In genomic region chr1:156672720-156673475, GRCm38 (mm10) we compare ENCODE assay signal across 8 mouse cellular contexts. TPM values are rescaled to one million over a fixed set of nuclear protein-coding genes. Genes with fewer than 3 reads are reported as not detected.
A peak's percentile ranks its signal among the peaks of the same experiment; 100 is the strongest.
DNase-seq lines count a peak whose midpoint lies in the region; ATAC-seq and TF ChIP-seq lines count a peak whose summit lies in the region.

No protein-coding gene starts in this region.

- H3K4me2 ChIP-seq in heart, embryonic 14.5 days (ENCODE audit: low read length): peak overlapping the region; percentile 95
- peak overlapping the region; percentile 97 for H3K4me2 ChIP-seq in liver, postnatal 0 days (ENCODE audit: low read depth, low read length)
- H3K4me2 ChIP-seq in stomach, embryonic 15.5 days: peak overlapping the region; percentile 92

- 18% methylated on average over 14 of the region's 14 CpGs for WGBS in heart, embryonic 14.5 days
- 8% methylated on average over 14 of the region's 14 CpGs for WGBS in liver, postnatal 0 days (ENCODE audit: insufficient replicate concordance)
- 18% methylated on average over 14 of the region's 14 CpGs for WGBS in stomach, embryonic 15.5 days

- H3K36me3 ChIP-seq in heart, embryonic 14.5 days (ENCODE audit: control insufficient read depth, insufficient read depth, low read length): no peaks in the 10 kb centered on the region
- no peaks in the 10 kb centered on the region for H3K36me3 ChIP-seq in liver, postnatal 0 days (replicated peaks; ENCODE audit: insufficient read depth, low read length)
- H3K36me3 ChIP-seq in stomach, embryonic 15.5 days: no peaks in the 10 kb centered on the region

- H3K27ac ChIP-seq in heart, embryonic 14.5 days (replicated peaks in 1 of 2; ENCODE audit: control insufficient read depth in 1 of 2, insufficient read depth in 1 of 2, low read depth in 2 of 2, low read length in 2 of 2): peak overlapping the region in 1 of 2 experiments; percentile 12; a peak in 1 of 4 replicates
- H3K27ac ChIP-seq in liver, postnatal 0 days (ENCODE audit: low read depth): peak overlapping the region; percentile 81
- no peak overlapping the region for H3K27ac ChIP-seq in stomach, embryonic 15.5 days

- peak; percentile 48 for DNase-seq in embryo, embryonic 10 days (ENCODE audit: low spot score)
- DNase-seq in embryo, embryonic 11 days: no peak
- peak; percentile 41 for DNase-seq in T-cell, adult 2 months (ENCODE audit: low spot score)
- DNase-seq in liver, postnatal 0 days: no peak
- no peak for DNase-seq in cerebellum, adult 11 months
- DNase-seq in cerebellum, postnatal 36 days: no peak

- H3K4me1 ChIP-seq in heart, embryonic 14.5 days (ENCODE audit: control insufficient read depth in 2 of 2, insufficient read depth in 2 of 2, low read length in 2 of 2): peaks cover 7 to 15% of the 10 kb centered on the region in 2 experiments; a peak in 3 of 4 replicates
- peaks cover 8% of the 10 kb centered on the region; the same call in 1 of the 2 replicates for H3K4me1 ChIP-seq in liver, postnatal 0 days (ENCODE audit: insufficient read depth)
- 0 out of 2 replicates have a peak, but pooled peaks cover 14% of the 10 kb centered on the region for H3K4me1 ChIP-seq in stomach, embryonic 15.5 days

- H3K27me3 ChIP-seq in heart, embryonic 14.5 days (ENCODE audit: control insufficient read depth, insufficient read depth, low read length): no peaks in the 10 kb centered on the region
- no peaks in the 10 kb centered on the region for H3K27me3 ChIP-seq in liver, postnatal 0 days (ENCODE audit: insufficient read depth, low read length)
- H3K27me3 ChIP-seq in stomach, embryonic 15.5 days (replicated peaks): no peaks in the 10 kb centered on the region

- no peak for TF ChIP-seq EP300 in liver, postnatal 0 days (IDR thresholded peaks at IDR 0.05; ENCODE audit: low read depth)

- no peak for TF ChIP-seq CTCF in liver, postnatal 0 days (IDR thresholded peaks at IDR 0.05; ENCODE audit: low read depth)

- peak overlapping the region; percentile 78 for H3K9ac ChIP-seq in heart, embryonic 14.5 days (ENCODE audit: low read length)
- peak overlapping the region; percentile 79 for H3K9ac ChIP-seq in liver, postnatal 0 days (replicated peaks)
- H3K9ac ChIP-seq in stomach, embryonic 15.5 days: no peak overlapping the region

- no peaks in the 10 kb centered on the region for H3K9me3 ChIP-seq in heart, embryonic 14.5 days (ENCODE audit: control insufficient read depth, low read length)
- no peaks in the 10 kb centered on the region for H3K9me3 ChIP-seq in liver, postnatal 0 days (ENCODE audit: low read length)
- H3K9me3 ChIP-seq in stomach, embryonic 15.5 days: no peaks in the 10 kb centered on the region

- H3K4me3 ChIP-seq in heart, embryonic 14.5 days (ENCODE audit: control insufficient read depth in 1 of 2, insufficient read depth in 1 of 2, low read depth in 1 of 2, low read length in 2 of 2): peak overlapping the region; percentile 64 to 71
- peak overlapping the region; percentile 78 for H3K4me3 ChIP-seq in liver, postnatal 0 days (ENCODE audit: low read depth, low read length)
- peak overlapping the region; percentile 61 for H3K4me3 ChIP-seq in stomach, embryonic 15.5 days (replicated peaks)

- no peak for ATAC-seq in heart, embryonic 14.5 days (ENCODE audit: insufficient number of reproducible peaks, insufficient read depth, low FRiP score, low read depth)
- no peak; the same call in 1 of the 2 replicates for ATAC-seq in liver, postnatal 0 days
- ATAC-seq in stomach, embryonic 15.5 days (ENCODE audit: insufficient read depth, low FRiP score, low read depth): no peak

RNA-seq across cellular contexts. Expression of gene Tor3a, which starts 1.3 kb away (rescaled TPM):
- 6.8 and 8.4 TPM in 2 replicates for polyA plus RNA-seq in heart, embryonic 14.5 days (2014; fragmentation: Nextera tagmentation; extraction: Ambion mirVana)
- 12.4 and 19.4 TPM in 2 replicates for polyA plus RNA-seq in liver, postnatal 0 days (2015; fragmentation: Nextera tagmentation; extraction: Ambion mirVana)
- polyA plus RNA-seq in stomach, embryonic 15.5 days (2015; fragmentation: Nextera tagmentation; extraction: Ambion mirVana): 9.9 and 14.0 TPM in 2 replicates

RNA-seq across cellular contexts. Expression of gene Fam20b, which starts 46.0 kb away (rescaled TPM):
- 28.1 TPM in 2 replicates for polyA plus RNA-seq in heart, embryonic 14.5 days (2014; fragmentation: Nextera tagmentation; extraction: Ambion mirVana)
- 6.0 and 6.2 TPM in 2 replicates for polyA plus RNA-seq in liver, postnatal 0 days (2015; fragmentation: Nextera tagmentation; extraction: Ambion mirVana)
- 34.0 and 37.8 TPM in 2 replicates for polyA plus RNA-seq in stomach, embryonic 15.5 days (2015; fragmentation: Nextera tagmentation; extraction: Ambion mirVana)

Comparison
In these comparisons a context has a peak if more than half of its experiments do, and no peak if none do; other contexts are left out.
1. DNase-seq: peak in embryo, embryonic 10 days (single experiment) and T-cell, adult 2 months (single experiment); none in embryo, embryonic 11 days (single experiment), liver, postnatal 0 days (single experiment), cerebellum, adult 11 months (single experiment) and cerebellum, postnatal 36 days (0 of 2).
2. Peak in every context shown above with its lines, with median percentiles within 50 percentile points of each other: H3K4me2 ChIP-seq and H3K4me3 ChIP-seq.